Mouse (Mus musculus): ENCODE data around the gene Tbca. TPM values are rescaled to one million over a fixed set of nuclear protein-coding genes. Genes with fewer than 3 reads are reported as not detected.

Gene Tbca
- 227 and 257 TPM in 2 replicates for polyA plus RNA-seq (2014; fragmentation: Nextera tagmentation; extraction: Ambion mirVana)

DNA sequence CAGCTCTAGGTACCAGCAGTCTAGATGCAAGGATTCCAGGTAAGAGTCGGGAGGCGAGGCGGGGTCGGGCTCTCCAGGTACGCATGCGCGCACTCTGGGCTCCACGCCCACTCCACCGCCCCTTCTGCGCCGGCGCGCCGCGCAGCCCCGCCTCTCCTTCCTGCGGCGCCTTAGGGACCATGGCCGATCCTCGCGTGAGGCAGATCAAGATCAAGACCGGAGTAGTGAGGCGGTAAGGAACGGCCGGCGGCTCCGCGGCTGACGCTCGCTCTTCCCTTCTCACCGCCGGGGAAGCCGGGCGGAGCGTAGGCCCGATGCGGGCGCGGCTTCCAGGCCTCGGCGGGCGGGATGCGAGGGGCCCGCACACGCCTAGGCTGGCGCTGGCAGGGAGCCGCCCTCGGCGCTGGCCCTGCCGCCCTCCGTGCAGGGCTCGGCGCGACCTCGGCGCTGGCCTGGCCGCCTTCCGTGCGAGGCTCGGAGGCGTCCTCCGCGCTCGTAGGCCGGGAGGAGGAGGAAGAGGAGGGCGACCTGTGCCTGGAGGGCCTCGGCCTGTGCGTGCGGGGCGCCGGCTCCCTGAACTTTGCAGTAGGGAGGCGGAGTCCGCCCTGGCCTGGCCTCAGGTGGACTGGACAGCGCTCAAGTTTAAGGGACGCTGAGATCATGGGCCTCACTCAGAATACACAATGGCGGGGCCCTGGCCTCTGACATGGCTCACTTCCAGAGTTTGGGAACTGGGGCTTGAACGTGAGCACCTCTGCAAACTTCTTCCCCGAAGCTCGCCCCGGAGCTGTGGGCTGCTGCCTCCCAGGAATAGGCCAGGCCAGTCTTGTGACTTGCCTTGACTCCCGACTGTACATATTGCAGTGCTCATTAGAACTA, at the start of gene Tbca:
Gene Tbca, plus strand, starts transcription at position 140 of the 879 bp plus-strand sequence.
- DNase-seq (ENCODE audit: low spot score): peak; percentile 96
- under 1% methylated on average over 80 of the region's 81 CpGs for WGBS
- Histone ChIP-seq H3K27me3 (ENCODE audit: control insufficient read depth, insufficient read depth, low read length) (no peaks in the 10 kb centered on the region; the same call in none of the 2 replicates), H3K27ac (ENCODE audit: low read depth, low read length) (peak within 1 kb of the TSS; percentile 50; the same call in 1 of the 2 replicates), H3K36me3 (ENCODE audit: control insufficient read depth, insufficient read depth, low read length) (no peaks in the 10 kb centered on the region), H3K4me1 (replicated peaks; ENCODE audit: control insufficient read depth, insufficient read depth, low read length) (0 out of 2 replicates have a peak, but pooled peaks cover 2% of the 10 kb centered on the region), H3K4me2 (ENCODE audit: low read depth, low read length, severe bottlenecking) (peak within 1 kb of the TSS; percentile 78), H3K9me3 (ENCODE audit: control insufficient read depth, low read length) (no peaks in the 10 kb centered on the region), H3K9ac (ENCODE audit: low read length) (peak within 1 kb of the TSS; percentile 90), H3K4me3 (ENCODE audit: low read depth, low read length) (peak within 1 kb of the TSS; percentile 96)
- ATAC-seq (replicated peaks; ENCODE audit: low FRiP score): peak; percentile 96

DNA sequence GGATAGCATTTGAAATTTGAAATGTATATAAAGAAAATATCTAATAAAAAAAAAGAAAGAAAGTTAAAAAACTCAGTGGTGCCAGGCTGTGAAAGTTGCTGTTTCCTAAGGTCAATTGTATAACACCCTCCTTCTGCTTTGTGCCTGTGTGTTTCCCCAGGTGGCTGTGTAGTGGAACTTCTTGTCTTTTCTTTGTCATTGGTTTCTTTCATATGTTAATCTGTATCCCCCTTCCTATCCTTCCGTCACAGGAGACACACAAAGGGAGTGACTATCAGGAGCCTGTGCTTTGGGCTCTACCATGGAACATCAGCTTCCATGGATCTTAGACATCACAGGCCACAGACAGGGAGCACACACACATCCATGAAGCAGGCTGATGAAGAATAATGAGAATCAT, 43.5 kb upstream of the Tbca start:
- Histone ChIP-seq H3K9ac (ENCODE audit: low read length) (no peak overlapping the region), H3K4me3 (ENCODE audit: low read depth, low read length) (no peak overlapping the region), H3K4me2 (ENCODE audit: low read depth, low read length, severe bottlenecking) (no peak overlapping the region), H3K27me3 (ENCODE audit: control insufficient read depth, insufficient read depth, low read length) (no peaks in the 10 kb centered on the region), H3K9me3 (ENCODE audit: control insufficient read depth, low read length) (no peaks in the 10 kb centered on the region), H3K36me3 (ENCODE audit: control insufficient read depth, insufficient read depth, low read length) (no peaks in the 10 kb centered on the region), H3K27ac (ENCODE audit: low read depth, low read length) (no peak overlapping the region), H3K4me1 (replicated peaks; ENCODE audit: control insufficient read depth, insufficient read depth, low read length) (no peaks in the 10 kb centered on the region)
- WGBS: 7% methylated on average over 1 of the region's 1 CpGs
- DNase-seq (ENCODE audit: low spot score) (no peak), ATAC-seq (replicated peaks; ENCODE audit: low FRiP score) (no peak)

DNA sequence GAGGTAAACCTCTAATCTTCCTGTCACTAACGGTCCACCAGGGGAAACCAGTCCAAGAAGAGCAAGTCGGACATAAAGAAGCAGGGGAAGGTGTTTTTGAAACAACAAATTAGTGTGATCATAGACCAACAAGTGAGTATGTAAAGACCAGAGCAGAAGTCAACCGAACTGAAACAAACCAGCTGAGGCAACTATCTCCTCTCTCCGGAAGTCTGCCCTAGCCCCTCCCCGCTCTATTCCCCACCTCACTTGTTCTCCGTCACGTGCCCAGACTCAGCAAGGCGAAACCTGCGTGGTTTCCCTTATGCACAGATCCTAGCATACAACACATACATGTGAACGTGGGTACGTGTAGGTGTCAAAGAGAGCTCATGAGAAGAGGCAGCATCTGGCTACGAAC, 22.9 kb upstream of the Tbca start:
- H3K27ac ChIP-seq (ENCODE audit: low read depth, low read length): no peak overlapping the region
- H3K9ac ChIP-seq (ENCODE audit: low read length): no peak overlapping the region
- H3K4me1 ChIP-seq (replicated peaks; ENCODE audit: control insufficient read depth, insufficient read depth, low read length): no peaks in the 10 kb centered on the region
- ATAC-seq (replicated peaks; ENCODE audit: low FRiP score) (no peak), DNase-seq (ENCODE audit: low spot score) (no peak)
- H3K4me2 ChIP-seq (ENCODE audit: low read depth, low read length, severe bottlenecking): no peak overlapping the region
- H3K27me3 ChIP-seq (ENCODE audit: control insufficient read depth, insufficient read depth, low read length): no peaks in the 10 kb centered on the region
- H3K4me3 ChIP-seq (ENCODE audit: low read depth, low read length): no peak overlapping the region
- WGBS: 88% methylated on average over 12 of the region's 12 CpGs
- H3K9me3 ChIP-seq (ENCODE audit: control insufficient read depth, low read length): no peaks in the 10 kb centered on the region
- H3K36me3 ChIP-seq (ENCODE audit: control insufficient read depth, insufficient read depth, low read length): no peaks in the 10 kb centered on the region

- Histone ChIP-seq H3K4me3 (ENCODE audit: low read depth, low read length) (no peak overlapping the region), H3K4me2 (ENCODE audit: low read depth, low read length, severe bottlenecking) (no peak overlapping the region), H3K4me1 (replicated peaks; ENCODE audit: control insufficient read depth, insufficient read depth, low read length) (no peaks in the 10 kb centered on the region), H3K36me3 (ENCODE audit: control insufficient read depth, insufficient read depth, low read length) (no peaks in the 10 kb centered on the region), H3K27ac (ENCODE audit: low read depth, low read length) (no peak overlapping the region), H3K9me3 (ENCODE audit: control insufficient read depth, low read length) (no peaks in the 10 kb centered on the region), H3K27me3 (ENCODE audit: control insufficient read depth, insufficient read depth, low read length) (no peaks in the 10 kb centered on the region), H3K9ac (ENCODE audit: low read length) (no peak overlapping the region)
- DNase-seq (ENCODE audit: low spot score) (no peak), ATAC-seq (replicated peaks; ENCODE audit: low FRiP score) (no peak)
- WGBS: 78% methylated on average over 3 of the region's 3 CpGs
Observed at GRCm38 (mm10) chr13:94768460-94769154, 20.1 kb upstream of the Tbca start.

DNA sequence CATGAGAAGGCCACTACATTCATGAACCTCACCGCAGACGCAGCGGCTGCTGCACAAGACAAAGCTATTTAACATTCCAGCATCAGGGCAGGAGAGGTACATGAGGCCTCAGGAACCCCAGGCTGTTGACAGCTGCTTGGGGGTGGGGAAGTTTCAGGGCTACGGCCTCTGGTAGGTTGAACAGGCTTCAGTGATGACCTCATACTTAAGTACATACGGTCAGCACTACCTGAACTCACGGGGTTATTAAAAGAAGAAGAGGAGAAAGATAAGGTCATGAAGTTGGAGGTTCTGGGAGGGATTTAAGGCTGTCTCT, 19.6 kb upstream of the Tbca start:
- ATAC-seq (replicated peaks; ENCODE audit: low FRiP score) (no peak), DNase-seq (ENCODE audit: low spot score) (no peak)
- H3K4me1 ChIP-seq (replicated peaks; ENCODE audit: control insufficient read depth, insufficient read depth, low read length): no peaks in the 10 kb centered on the region
- 78% methylated on average over 6 of the region's 6 CpGs for WGBS
- no peak overlapping the region for H3K9ac ChIP-seq (ENCODE audit: low read length)
- H3K27me3 ChIP-seq (ENCODE audit: control insufficient read depth, insufficient read depth, low read length): no peaks in the 10 kb centered on the region
- H3K9me3 ChIP-seq (ENCODE audit: control insufficient read depth, low read length): no peaks in the 10 kb centered on the region
- H3K36me3 ChIP-seq (ENCODE audit: control insufficient read depth, insufficient read depth, low read length): no peaks in the 10 kb centered on the region
- no peak overlapping the region for H3K4me2 ChIP-seq (ENCODE audit: low read depth, low read length, severe bottlenecking)
- no peak overlapping the region for H3K27ac ChIP-seq (ENCODE audit: low read depth, low read length)
- H3K4me3 ChIP-seq (ENCODE audit: low read depth, low read length): no peak overlapping the region

GRCm38 (mm10) chr13:94786866-94787265, 1.8 kb upstream of the Tbca start:
- no peak overlapping the region for H3K27ac ChIP-seq (ENCODE audit: low read depth, low read length)
- ATAC-seq (replicated peaks; ENCODE audit: low FRiP score): no peak
- 0 out of 2 replicates have a peak, but pooled peaks cover 2% of the 10 kb centered on the region for H3K4me1 ChIP-seq (replicated peaks; ENCODE audit: control insufficient read depth, insufficient read depth, low read length)
- H3K36me3 ChIP-seq (ENCODE audit: control insufficient read depth, insufficient read depth, low read length): no peaks in the 10 kb centered on the region
- H3K4me2 ChIP-seq (ENCODE audit: low read depth, low read length, severe bottlenecking): no peak overlapping the region
- DNase-seq (ENCODE audit: low spot score): no peak
- no peak overlapping the region for H3K9ac ChIP-seq (ENCODE audit: low read length)
- WGBS: 79% methylated on average over 2 of the region's 2 CpGs
- no peaks in the 10 kb centered on the region; the same call in none of the 2 replicates for H3K27me3 ChIP-seq (ENCODE audit: control insufficient read depth, insufficient read depth, low read length)
- H3K9me3 ChIP-seq (ENCODE audit: control insufficient read depth, low read length): no peaks in the 10 kb centered on the region
- H3K4me3 ChIP-seq (ENCODE audit: low read depth, low read length): no peak overlapping the region

GRCm38 (mm10) chr13:94794689-94795088, 6.0 kb downstream of the Tbca start:
- Histone ChIP-seq H3K4me3 (ENCODE audit: low read depth, low read length) (no peak overlapping the region), H3K36me3 (ENCODE audit: control insufficient read depth, insufficient read depth, low read length) (no peaks in the 10 kb centered on the region), H3K9ac (ENCODE audit: low read length) (no peak overlapping the region), H3K4me2 (ENCODE audit: low read depth, low read length, severe bottlenecking) (no peak overlapping the region), H3K4me1 (replicated peaks; ENCODE audit: control insufficient read depth, insufficient read depth, low read length) (no peaks in the 10 kb centered on the region), H3K27ac (ENCODE audit: low read depth, low read length) (no peak overlapping the region), H3K27me3 (ENCODE audit: control insufficient read depth, insufficient read depth, low read length) (no peaks in the 10 kb centered on the region), H3K9me3 (ENCODE audit: control insufficient read depth, low read length) (no peaks in the 10 kb centered on the region)
- ATAC-seq (replicated peaks; ENCODE audit: low FRiP score): no peak
- 67% methylated on average over 1 of the region's 1 CpGs for WGBS
- DNase-seq (ENCODE audit: low spot score): no peak

GRCm38 (mm10) chr13:94803480-94804057, 14.9 kb downstream of the Tbca start:
- no peak overlapping the region for H3K27ac ChIP-seq (ENCODE audit: low read depth, low read length)
- DNase-seq (ENCODE audit: low spot score) (no peak), ATAC-seq (replicated peaks; ENCODE audit: low FRiP score) (no peak)
- H3K36me3 ChIP-seq (ENCODE audit: control insufficient read depth, insufficient read depth, low read length): no peaks in the 10 kb centered on the region
- no peak overlapping the region for H3K4me2 ChIP-seq (ENCODE audit: low read depth, low read length, severe bottlenecking)
- no peaks in the 10 kb centered on the region for H3K27me3 ChIP-seq (ENCODE audit: control insufficient read depth, insufficient read depth, low read length)
- no peak overlapping the region for H3K9ac ChIP-seq (ENCODE audit: low read length)
- H3K9me3 ChIP-seq (ENCODE audit: control insufficient read depth, low read length): no peaks in the 10 kb centered on the region
- peaks cover 4% of the 10 kb centered on the region; the same call in 1 of the 2 replicates for H3K4me1 ChIP-seq (replicated peaks; ENCODE audit: control insufficient read depth, insufficient read depth, low read length)
- 60% methylated on average over 5 of the region's 5 CpGs for WGBS
- no peak overlapping the region for H3K4me3 ChIP-seq (ENCODE audit: low read depth, low read length)
